Mouse (Mus musculus) hindbrain, embryonic 15.5 days (tissue): ENCODE results near the gene Cdan1. TPM values are rescaled to one million over a fixed set of nuclear protein-coding genes. Genes with fewer than 3 reads are reported as not detected.
"Not testable (repeated sequence)": the region's sequence is repeated elsewhere in the genome, so short reads cannot be mapped to it uniquely, and the experiment has no call there.

Source experiments
- ATAC-seq: fragments of 200-750 bp; cut with Nextera tagmentation; 2 replicates; pipeline ENCODE4 v1.8.0; 2017; ENCODE audit warnings: low read depth, moderate number of reproducible peaks, moderate TSS enrichment; ENCODE audit not compliant: low FRiP score
- H3K27ac ChIP-seq: fragments of 300-500 bp; sonication (generic); replicated peaks from 2 replicates; pipeline ENCODE4 v1.5.1; 2015; ENCODE audit warnings: mild to moderate bottlenecking, inconsistent platforms
- H3K27me3 ChIP-seq: fragments of 300-500 bp; sonication (generic); 2 replicates; pipeline ENCODE4 v1.6.1; 2015; ENCODE audit warnings: control low read depth, inconsistent platforms
- H3K36me3 ChIP-seq: fragments of 300-500 bp; sonication (generic); 2 replicates; pipeline ENCODE4 v1.6.1; 2015; ENCODE audit warnings: control low read depth, inconsistent platforms
- H3K4me1 ChIP-seq: fragments of 300-500 bp; sonication (generic); replicated peaks from 2 replicates; pipeline ENCODE4 v1.6.1; 2015; ENCODE audit warnings: control low read depth, inconsistent platforms
- H3K4me2 ChIP-seq: fragments of 300-500 bp; sonication (generic); 2 replicates; pipeline ENCODE4 v1.6.1; 2015; ENCODE audit warnings: moderate library complexity, mild to moderate bottlenecking, inconsistent platforms
- H3K4me3 ChIP-seq: fragments of 300-500 bp; sonication (generic); 2 replicates; pipeline ENCODE4 v1.5.1; 2015; ENCODE audit warnings: mild to moderate bottlenecking, inconsistent platforms
- H3K9ac ChIP-seq: fragments of 300-500 bp; sonication (generic); 2 replicates; pipeline ENCODE4 v1.6.1; 2015; ENCODE audit warnings: inconsistent platforms
- H3K9me3 ChIP-seq: fragments of 300-500 bp; sonication (generic); 2 replicates; pipeline ENCODE4 v1.6.1; 2016; ENCODE audit warnings: control low read depth, inconsistent platforms
- WGBS: fragments of 180-500 bp; shearing (Covaris S2); methylation state at CpG from one replicate; pipeline ENCODE4 v1.1.7; 2015; 5-methylcytosine and 5-hydroxymethylcytosine counted together
- polyA plus RNA-seq: library from polyadenylated mRNA; unstranded; fragments of >200 nt; fragmentation: Nextera tagmentation; extraction: Ambion mirVana; gene quantifications from 2 replicates; pipeline ENCODE4 v1.2.1, GENCODE M21; 2015

Cdan1 gene
- polyA plus RNA-seq, 1 experiment from 2014 or later: 5.7 TPM

DNA sequence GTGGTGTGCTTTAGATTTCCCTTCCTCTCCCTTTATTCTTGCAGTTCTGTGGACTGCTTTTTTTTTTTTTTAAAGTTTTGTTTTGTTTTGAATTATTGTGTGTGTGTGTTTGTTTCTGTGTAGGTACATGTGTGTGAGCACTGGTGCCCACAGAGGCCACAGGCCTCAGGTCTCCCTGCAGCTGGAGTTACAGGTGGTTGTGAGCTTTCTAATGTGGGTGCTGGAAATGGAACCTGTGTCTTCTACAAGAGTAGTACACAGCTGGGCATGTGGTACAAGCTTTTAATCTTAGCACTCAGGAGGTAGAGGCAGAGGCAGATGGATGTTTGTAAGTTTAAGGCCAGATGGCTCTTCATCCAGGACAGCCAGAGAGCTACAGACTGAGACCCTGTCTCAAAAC is 142.9 kb downstream of the Cdan1 start:
- no peak overlapping the region for H3K4me2 ChIP-seq
- no peak overlapping the region for H3K27ac ChIP-seq
- H3K36me3 ChIP-seq: peaks cover 2% of the 10 kb centered on the region; the same call in 1 of the 2 replicates
- H3K4me1 ChIP-seq: no peaks in the 10 kb centered on the region
- H3K9ac ChIP-seq: no peak overlapping the region
- H3K4me3 ChIP-seq: no peak overlapping the region
- ATAC-seq: no peak
- H3K27me3 ChIP-seq: no peaks in the 10 kb centered on the region
- H3K9me3 ChIP-seq: no peaks in the 10 kb centered on the region

DNA sequence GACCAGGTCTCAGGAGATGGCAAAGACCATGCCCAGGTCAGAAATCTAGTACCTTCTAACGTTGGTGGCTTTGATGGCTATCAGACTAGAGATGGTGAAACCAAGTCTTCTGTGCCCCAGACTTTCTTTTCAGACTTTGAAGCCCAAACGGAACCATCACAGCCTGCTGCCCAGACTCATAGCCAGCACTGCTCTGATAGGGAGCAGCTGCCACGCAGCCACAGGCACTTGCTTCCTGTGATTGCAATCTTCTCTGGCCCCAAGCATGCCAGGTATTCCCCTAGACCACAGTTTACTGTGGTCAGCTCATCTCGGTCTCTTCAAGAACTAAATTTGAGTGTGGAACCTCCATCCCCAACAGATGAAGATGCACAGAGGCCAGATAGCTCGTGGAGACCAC is 147.3 kb downstream of the Cdan1 start:
- H3K4me3 ChIP-seq: no peak overlapping the region
- no peaks in the 10 kb centered on the region for H3K9me3 ChIP-seq
- peaks cover 28% of the 10 kb centered on the region; the same call in 1 of the 2 replicates for H3K36me3 ChIP-seq
- no peak overlapping the region for H3K9ac ChIP-seq
- no peak overlapping the region for H3K4me2 ChIP-seq
- no peaks in the 10 kb centered on the region for H3K27me3 ChIP-seq
- H3K27ac ChIP-seq: no peak overlapping the region
- H3K4me1 ChIP-seq: no peaks in the 10 kb centered on the region
- no peak for ATAC-seq
- WGBS: 83% methylated on average over 5 of the region's 5 CpGs

DNA sequence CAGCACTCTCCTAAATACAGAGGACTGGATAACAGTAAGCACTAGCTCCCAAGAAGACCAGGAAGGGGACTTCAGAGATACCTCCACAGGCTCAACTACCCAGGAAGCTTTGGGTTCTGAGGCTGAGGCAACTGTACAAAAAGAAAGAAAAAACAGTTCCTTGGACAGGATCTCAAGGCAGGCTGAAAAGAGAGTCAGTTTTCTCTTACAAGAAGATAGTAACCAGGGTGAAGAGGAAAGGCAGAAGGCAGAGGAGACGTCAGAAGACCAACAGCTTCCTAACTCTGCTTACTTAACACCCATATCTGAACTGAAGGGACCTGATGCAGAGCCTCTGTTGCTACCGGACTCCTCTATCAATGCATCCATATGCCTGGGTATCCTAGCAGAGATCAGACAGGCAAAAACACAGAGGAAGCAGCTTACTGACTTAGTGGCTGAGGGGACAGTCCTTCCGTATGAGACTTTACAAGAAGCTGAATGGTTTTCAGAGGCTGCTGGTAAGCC is 149.5 kb downstream of the Cdan1 start:
- Histone ChIP-seq H3K27me3 (no peaks in the 10 kb centered on the region), H3K36me3 (peaks cover 47% of the 10 kb centered on the region), H3K9ac (no peak overlapping the region), H3K4me1 (no peaks in the 10 kb centered on the region), H3K9me3 (no peaks in the 10 kb centered on the region), H3K4me3 (no peak overlapping the region), H3K27ac (no peak overlapping the region), H3K4me2 (no peak overlapping the region)
- no peak for ATAC-seq
- WGBS: 89% methylated on average over 3 of the region's 3 CpGs

DNA sequence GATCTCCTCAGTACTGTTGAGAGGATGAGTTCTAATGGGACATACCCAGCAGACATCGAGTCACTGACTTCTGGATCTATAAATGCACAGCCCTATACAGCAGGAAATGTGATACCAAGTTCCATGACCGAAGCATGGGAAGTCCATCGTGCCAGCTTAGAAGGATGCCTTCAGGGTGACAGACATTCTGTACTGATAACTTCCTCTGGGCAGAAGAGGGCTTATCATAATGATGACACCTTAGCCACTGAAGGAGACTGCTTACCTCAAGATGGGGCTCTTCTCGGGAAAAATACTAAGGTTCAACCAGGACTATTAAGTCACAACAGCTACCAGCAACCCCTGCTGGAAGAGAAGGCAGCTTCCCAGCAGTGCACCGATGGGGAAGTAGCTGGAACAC is 152.2 kb downstream of the Cdan1 start:
- WGBS: 86% methylated on average over 5 of the region's 5 CpGs
- Histone ChIP-seq H3K4me3 (no peak overlapping the region), H3K36me3 (peaks cover 45% of the 10 kb centered on the region), H3K9ac (no peak overlapping the region), H3K4me2 (no peak overlapping the region), H3K4me1 (no peaks in the 10 kb centered on the region), H3K9me3 (no peaks in the 10 kb centered on the region), H3K27ac (no peak overlapping the region), H3K27me3 (no peaks in the 10 kb centered on the region)
- ATAC-seq: no peak

DNA sequence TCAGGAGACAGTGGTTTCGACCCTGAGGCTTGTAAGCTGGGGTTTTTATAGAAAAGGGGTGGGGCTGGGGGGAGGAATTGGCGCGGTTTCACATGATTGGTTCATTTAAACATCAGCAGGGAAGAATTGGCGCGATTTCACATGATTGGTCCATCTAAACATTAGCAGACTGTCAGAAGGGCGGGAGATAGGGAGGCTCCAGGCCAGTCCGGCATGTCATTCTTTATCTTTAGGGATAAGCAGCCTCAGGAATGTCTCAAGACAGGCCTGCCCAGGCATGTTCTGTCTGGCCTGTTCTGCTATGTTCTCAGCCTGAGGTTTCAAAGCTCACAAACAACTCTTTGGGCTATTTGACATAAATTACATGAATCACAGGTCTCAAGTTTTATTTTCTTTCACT is 168.8 kb downstream of the Cdan1 start:
- H3K4me1 ChIP-seq, H3K9me3 ChIP-seq, H3K27ac ChIP-seq, H3K4me3 ChIP-seq, H3K4me2 ChIP-seq, H3K9ac ChIP-seq, H3K27me3 ChIP-seq, H3K36me3 ChIP-seq, ATAC-seq: not testable (repeated sequence)
- 89% methylated on average over 7 of the region's 7 CpGs for WGBS

DNA sequence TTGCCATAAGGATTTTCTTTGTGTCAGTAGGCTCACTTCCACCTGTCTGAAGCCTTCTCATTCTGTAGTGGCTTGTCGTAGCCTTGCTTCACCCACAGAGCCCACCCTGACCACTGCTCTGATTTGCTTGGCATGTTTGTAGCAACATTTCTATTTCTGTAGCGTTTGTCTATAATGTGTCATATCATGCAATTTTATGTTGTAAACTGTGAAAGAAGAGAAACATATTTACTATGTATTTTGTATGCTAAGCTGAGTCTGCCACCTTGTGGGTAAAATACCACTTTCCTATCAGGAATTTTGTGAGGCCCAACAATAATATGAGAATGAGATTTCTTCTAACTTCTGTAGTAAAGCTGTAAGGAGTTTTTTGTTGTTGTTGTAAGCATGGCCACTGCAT is 179.7 kb downstream of the Cdan1 start:
- no peak for ATAC-seq
- Histone ChIP-seq H3K4me2 (no peak overlapping the region), H3K9me3 (no peaks in the 10 kb centered on the region), H3K27ac (no peak overlapping the region), H3K4me3 (no peak overlapping the region), H3K36me3 (no peaks in the 10 kb centered on the region), H3K9ac (no peak overlapping the region), H3K4me1 (no peaks in the 10 kb centered on the region), H3K27me3 (no peaks in the 10 kb centered on the region)
- WGBS: 80% methylated on average over 2 of the region's 2 CpGs

DNA sequence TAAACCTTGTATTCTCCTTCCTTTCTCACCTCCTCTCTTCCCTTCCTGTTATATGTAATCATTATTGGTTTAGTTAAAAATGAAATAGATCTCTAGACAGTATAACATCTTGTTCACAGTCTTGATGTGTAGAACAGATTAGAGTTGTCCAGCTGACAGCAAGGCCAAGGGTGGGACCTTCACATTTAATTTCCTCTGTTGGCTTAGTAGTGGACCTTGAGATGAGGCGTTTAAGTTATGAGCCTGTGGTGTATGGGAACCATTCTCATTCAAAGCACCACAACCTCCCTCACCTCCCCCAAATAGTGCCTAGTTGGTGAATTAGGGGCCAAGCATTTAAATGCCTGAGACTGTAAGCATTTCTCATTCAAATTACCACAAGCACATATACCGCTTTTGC is 182.5 kb downstream of the Cdan1 start:
- Histone ChIP-seq H3K36me3 (no peaks in the 10 kb centered on the region), H3K4me2 (no peak overlapping the region), H3K27ac (no peak overlapping the region), H3K27me3 (no peaks in the 10 kb centered on the region), H3K4me3 (no peak overlapping the region), H3K9me3 (no peaks in the 10 kb centered on the region), H3K4me1 (no peaks in the 10 kb centered on the region), H3K9ac (no peak overlapping the region)
- WGBS: 94% methylated on average over 2 of the region's 2 CpGs
- no peak for ATAC-seq

Other genes with a start within 250 kb of the Cdan1 start
- gene Haus2, start 240.7 kb downstream of the Cdan1 start, polyA plus RNA-seq: 25.4 and 27.7 TPM in 2 replicates
- gene Lrrc57, start 240.6 kb downstream of the Cdan1 start, polyA plus RNA-seq: 34.6 and 34.8 TPM in 2 replicates
- gene Stard9, start 221.0 kb downstream of the Cdan1 start, polyA plus RNA-seq: 4.3 and 5.0 TPM in 2 replicates
- 12.3 and 12.4 TPM in 2 replicates for gene Ttbk2, start 476 bp upstream of the Cdan1 start, polyA plus RNA-seq
- 30.7 and 30.9 TPM in 2 replicates for gene Ubr1, start 120.6 kb upstream of the Cdan1 start, polyA plus RNA-seq
- gene Tmem62, start 126.9 kb upstream of the Cdan1 start, polyA plus RNA-seq: 12.4 and 14.1 TPM in 2 replicates
- 74.5 and 77.2 TPM in 2 replicates for gene Ccndbp1, start 158.3 kb upstream of the Cdan1 start, polyA plus RNA-seq
- 0.35 and 0.37 TPM in 2 replicates for gene Epb42, start 186.9 kb upstream of the Cdan1 start, polyA plus RNA-seq
- 0.05 TPM in 1 of 2 replicates, not detected in the other for gene Tgm5, start 235.7 kb upstream of the Cdan1 start, polyA plus RNA-seq